Mouse (Mus musculus) hindbrain, embryonic 12.5 days (tissue): ENCODE data around the gene Ralgps2. TPM values are rescaled to one million over a fixed set of nuclear protein-coding genes. Genes with fewer than 3 reads are reported as not detected.
A peak's percentile ranks its signal among the peaks of the same experiment; 100 is the strongest.

Experiments used
- ATAC-seq: fragments of 200-750 bp; cut with Nextera tagmentation; 2 replicates; pipeline ENCODE4 v1.8.0; 2017; ENCODE audit warnings: moderate TSS enrichment; ENCODE audit not compliant: low FRiP score
- H3K27ac ChIP-seq: fragments of 300-500 bp; sonication (generic); 2 replicates; pipeline ENCODE4 v1.5.1; 2016; ENCODE audit warnings: mild to moderate bottlenecking
- H3K27me3 ChIP-seq: fragments of 300-500 bp; sonication (generic); 2 replicates; pipeline ENCODE4 v1.6.1; 2016; ENCODE audit warnings: mild to moderate bottlenecking
- H3K36me3 ChIP-seq: fragments of 300-500 bp; sonication (generic); 2 replicates; pipeline ENCODE4 v1.6.1; 2016; ENCODE audit warnings: mild to moderate bottlenecking
- H3K4me1 ChIP-seq: fragments of 300-500 bp; sonication (generic); 2 replicates; pipeline ENCODE4 v1.6.1; 2016
- H3K4me2 ChIP-seq: fragments of 300-500 bp; sonication (generic); replicated peaks from 2 replicates; pipeline ENCODE4 v1.6.1; 2016; ENCODE audit warnings: mild to moderate bottlenecking
- H3K4me3 ChIP-seq: fragments of 300-500 bp; sonication (generic); 2 replicates; pipeline ENCODE4 v1.5.1; 2016; ENCODE audit warnings: mild to moderate bottlenecking
- H3K9ac ChIP-seq: fragments of 300-500 bp; sonication (generic); 2 replicates; pipeline ENCODE4 v1.6.1; 2016; ENCODE audit warnings: mild to moderate bottlenecking, moderate library complexity
- H3K9me3 ChIP-seq: fragments of 300-500 bp; sonication (generic); replicated peaks from 2 replicates; pipeline ENCODE4 v1.6.1; 2016; ENCODE audit warnings: mild to moderate bottlenecking
- WGBS: fragments of 180-500 bp; shearing (Covaris S2); methylation state at CpG from one replicate; pipeline ENCODE4 v1.1.7; 2016; 5-methylcytosine and 5-hydroxymethylcytosine counted together
- polyA plus RNA-seq: library from polyadenylated mRNA; unstranded; fragments of >200 nt; fragmentation: Nextera tagmentation; extraction: Ambion mirVana; gene quantifications from 2 replicates; pipeline ENCODE4 v1.2.1, GENCODE M21; 2016

Ralgps2 gene
- polyA plus RNA-seq, 1 experiment from 2014 or later = 132 TPM

- Histone ChIP-seq H3K27ac (no peak overlapping the region), H3K4me3 (no peak overlapping the region), H3K9ac (no peak overlapping the region), H3K4me1 (no peaks in the 10 kb centered on the region), H3K4me2 (no peak overlapping the region), H3K36me3 (no peaks in the 10 kb centered on the region), H3K9me3 (0 out of 2 replicates have a peak, but pooled peaks cover 4% of the 10 kb centered on the region), H3K27me3 (no peaks in the 10 kb centered on the region)
- 88% methylated on average over 7 of the region's 7 CpGs for WGBS
- ATAC-seq = no peak
Observed at GRCm38 (mm10) chr1:156971206-156971811, 31.9 kb upstream of the Ralgps2 start.

- Histone ChIP-seq H3K4me2 (no peak overlapping the region), H3K4me1 (no peaks in the 10 kb centered on the region), H3K9ac (no peak overlapping the region), H3K27me3 (no peaks in the 10 kb centered on the region), H3K4me3 (no peak overlapping the region), H3K9me3 (0 out of 2 replicates have a peak, but pooled peaks cover 4% of the 10 kb centered on the region), H3K36me3 (no peaks in the 10 kb centered on the region), H3K27ac (no peak overlapping the region)
- ATAC-seq = no peak
- WGBS = 66% methylated on average over 6 of the region's 6 CpGs
Observed at GRCm38 (mm10) chr1:156970641-156971040, 31.2 kb upstream of the Ralgps2 start.

GRCm38 (mm10) chr1:156968107-156968506 is 28.7 kb upstream of the Ralgps2 start:
- Histone ChIP-seq H3K27ac (no peak overlapping the region), H3K4me2 (no peak overlapping the region), H3K9me3 (0 out of 2 replicates have a peak, but pooled peaks cover 4% of the 10 kb centered on the region), H3K9ac (no peak overlapping the region), H3K27me3 (no peaks in the 10 kb centered on the region), H3K4me3 (no peak overlapping the region), H3K4me1 (peaks cover 8% of the 10 kb centered on the region), H3K36me3 (no peaks in the 10 kb centered on the region)
- ATAC-seq = no peak
- WGBS = 79% methylated on average over 7 of the region's 7 CpGs

GRCm38 (mm10) chr1:156964586-156964932 is 25.1 kb upstream of the Ralgps2 start:
- no peak for ATAC-seq
- Histone ChIP-seq H3K36me3 (no peaks in the 10 kb centered on the region), H3K4me2 (no peak overlapping the region), H3K27me3 (no peaks in the 10 kb centered on the region), H3K9me3 (no peaks in the 10 kb centered on the region), H3K27ac (peak overlapping the region; percentile 41), H3K4me3 (no peak overlapping the region), H3K4me1 (peaks cover 8% of the 10 kb centered on the region), H3K9ac (no peak overlapping the region)
- WGBS = 79% methylated on average over 4 of the region's 4 CpGs

GRCm38 (mm10) chr1:156963871-156964585 is 24.6 kb upstream of the Ralgps2 start:
- H3K27me3 ChIP-seq = 0 out of 2 replicates have a peak, but pooled peaks cover 2% of the 10 kb centered on the region
- no peak overlapping the region for H3K4me3 ChIP-seq
- H3K9me3 ChIP-seq = no peaks in the 10 kb centered on the region
- peaks cover 8% of the 10 kb centered on the region for H3K4me1 ChIP-seq
- H3K27ac ChIP-seq = peak overlapping the region; percentile 41
- H3K36me3 ChIP-seq = no peaks in the 10 kb centered on the region
- H3K9ac ChIP-seq = no peak overlapping the region
- no peak for ATAC-seq
- WGBS = 29% methylated on average over 7 of the region's 7 CpGs
- H3K4me2 ChIP-seq = no peak overlapping the region

GRCm38 (mm10) chr1:156961481-156962265 is 22.2 kb upstream of the Ralgps2 start:
- Histone ChIP-seq H3K9ac (no peak overlapping the region), H3K9me3 (no peaks in the 10 kb centered on the region), H3K4me2 (no peak overlapping the region), H3K4me1 (peaks cover 8% of the 10 kb centered on the region), H3K27ac (no peak overlapping the region), H3K4me3 (no peak overlapping the region), H3K27me3 (0 out of 2 replicates have a peak, but pooled peaks cover 2% of the 10 kb centered on the region), H3K36me3 (no peaks in the 10 kb centered on the region)
- ATAC-seq = no peak
- WGBS = 47% methylated on average over 8 of the region's 8 CpGs

- ATAC-seq = no peak
- 0 out of 2 replicates have a peak, but pooled peaks cover 2% of the 10 kb centered on the region for H3K27me3 ChIP-seq
- peaks cover under 1% of the 10 kb centered on the region for H3K4me1 ChIP-seq
- H3K9ac ChIP-seq = no peak overlapping the region
- no peak overlapping the region for H3K4me3 ChIP-seq
- no peaks in the 10 kb centered on the region for H3K9me3 ChIP-seq
- H3K4me2 ChIP-seq = no peak overlapping the region
- 88% methylated on average over 5 of the region's 5 CpGs for WGBS
- H3K36me3 ChIP-seq = no peaks in the 10 kb centered on the region
- no peak overlapping the region for H3K27ac ChIP-seq
Observed at GRCm38 (mm10) chr1:156959004-156959403, 19.6 kb upstream of the Ralgps2 start.

- 0 out of 2 replicates have a peak, but pooled peaks cover 2% of the 10 kb centered on the region for H3K27me3 ChIP-seq
- 90% methylated on average over 3 of the region's 3 CpGs for WGBS
- no peak overlapping the region for H3K27ac ChIP-seq
Observed at GRCm38 (mm10) chr1:156957360-156957759, 17.9 kb upstream of the Ralgps2 start.

GRCm38 (mm10) chr1:156955926-156956760 is 16.7 kb upstream of the Ralgps2 start:
- WGBS = 64% methylated on average over 17 of the region's 17 CpGs
- H3K9ac ChIP-seq = no peak overlapping the region
- H3K27me3 ChIP-seq = 0 out of 2 replicates have a peak, but pooled peaks cover 2% of the 10 kb centered on the region
- no peak overlapping the region for H3K27ac ChIP-seq
- H3K4me3 ChIP-seq = no peak overlapping the region
- no peak overlapping the region for H3K4me2 ChIP-seq
- no peak for ATAC-seq
- no peaks in the 10 kb centered on the region for H3K9me3 ChIP-seq
- H3K4me1 ChIP-seq = no peaks in the 10 kb centered on the region
- H3K36me3 ChIP-seq = no peaks in the 10 kb centered on the region

More at GRCm38 (mm10) chr1:156957360-156957759, 17.9 kb upstream of the Ralgps2 start:
- ATAC-seq = no peak
- no peaks in the 10 kb centered on the region for H3K9me3 ChIP-seq
- no peak overlapping the region for H3K4me2 ChIP-seq
- no peak overlapping the region for H3K4me3 ChIP-seq
- no peaks in the 10 kb centered on the region for H3K36me3 ChIP-seq
- no peaks in the 10 kb centered on the region for H3K4me1 ChIP-seq
- H3K9ac ChIP-seq = no peak overlapping the region

GRCm38 (mm10) chr1:156954216-156954615 is 14.8 kb upstream of the Ralgps2 start:
- WGBS = 97% methylated on average over 12 of the region's 12 CpGs
- H3K9me3 ChIP-seq = no peaks in the 10 kb centered on the region
- H3K27me3 ChIP-seq = no peaks in the 10 kb centered on the region
- H3K36me3 ChIP-seq = no peaks in the 10 kb centered on the region
- no peak overlapping the region for H3K9ac ChIP-seq
- H3K4me1 ChIP-seq = no peaks in the 10 kb centered on the region
- H3K4me3 ChIP-seq = no peak overlapping the region
- no peak overlapping the region for H3K27ac ChIP-seq
- no peak overlapping the region for H3K4me2 ChIP-seq
- ATAC-seq = no peak

GRCm38 (mm10) chr1:156950354-156950753 is 10.9 kb upstream of the Ralgps2 start:
- WGBS = 62% methylated on average over 5 of the region's 5 CpGs
- Histone ChIP-seq H3K4me2 (no peak overlapping the region), H3K9ac (no peak overlapping the region), H3K4me3 (no peak overlapping the region), H3K9me3 (0 out of 2 replicates have a peak, but pooled peaks cover 4% of the 10 kb centered on the region), H3K36me3 (no peaks in the 10 kb centered on the region), H3K27me3 (no peaks in the 10 kb centered on the region), H3K27ac (no peak overlapping the region), H3K4me1 (no peaks in the 10 kb centered on the region)
- ATAC-seq = no peak
